In genomic region chr2:58457488-58457865, GRCm38 (mm10) we compare ENCODE assay signal across 22 mouse cellular contexts. TPM values are rescaled to one million over a fixed set of nuclear protein-coding genes. Genes with fewer than 3 reads are reported as not detected.
A peak's percentile ranks its signal among the peaks of the same experiment; 100 is the strongest.
DNase-seq lines count a peak whose midpoint lies in the region; ATAC-seq and TF ChIP-seq lines count a peak whose summit lies in the region.
"Had no signal": no experiment of that assay in that cellular context is flagged by ENCODE, and none has a peak within 500 bp of the region (broad histone marks: within the 10 kb centered on the region; RNA-seq: fewer than 3 reads in every experiment).

No protein-coding gene starts in this region.

- no peaks in the 10 kb centered on the region; the same call in 1 of the 2 replicates for H3K9me3 ChIP-seq in heart, embryonic 12.5 days (replicated peaks)
- H3K9me3 ChIP-seq in liver, embryonic 14.5 days (ENCODE audit: control insufficient read depth, low read length) = no peaks in the 10 kb centered on the region
- no peaks in the 10 kb centered on the region for H3K9me3 ChIP-seq in liver, embryonic 12.5 days (replicated peaks)
- no peaks in the 10 kb centered on the region for H3K9me3 ChIP-seq in ES-Bruce4 (replicated peaks; ENCODE audit: control insufficient read depth, insufficient read depth, low read length, poor library complexity, severe bottlenecking)
- H3K9me3 ChIP-seq: embryonic facial prominence, embryonic 15.5 days; forebrain, embryonic 12.5 days; limb, embryonic 12.5 days had no signal

- ATAC-seq in heart, embryonic 12.5 days (ENCODE audit: insufficient number of reproducible peaks, low FRiP score) = no peak
- no peak for ATAC-seq in liver, embryonic 14.5 days (ENCODE audit: insufficient read depth)
- ATAC-seq in liver, embryonic 12.5 days = no peak

- H3K9ac ChIP-seq in heart, embryonic 12.5 days = no peak overlapping the region
- no peak overlapping the region for H3K9ac ChIP-seq in liver, embryonic 14.5 days (replicated peaks)
- H3K9ac ChIP-seq in liver, embryonic 12.5 days = no peak overlapping the region
- H3K9ac ChIP-seq in ES-Bruce4 (ENCODE audit: low read depth, poor library complexity, severe bottlenecking) = no peak overlapping the region
- H3K9ac ChIP-seq: embryonic facial prominence, embryonic 15.5 days; forebrain, embryonic 12.5 days; hindbrain, embryonic 14.5 days; limb, embryonic 12.5 days had no signal

- no peak overlapping the region for H3K27ac ChIP-seq in heart, embryonic 12.5 days (ENCODE audit: poor library complexity, severe bottlenecking)
- H3K27ac ChIP-seq in liver, embryonic 14.5 days = no peak overlapping the region
- H3K27ac ChIP-seq in liver, embryonic 12.5 days = no peak overlapping the region
- no peak overlapping the region for H3K27ac ChIP-seq in ES-Bruce4 (ENCODE audit: insufficient read depth, low read length)
- H3K27ac ChIP-seq in embryonic fibroblast, embryonic 13.5 days (ENCODE audit: insufficient read depth, low read length) = no peak overlapping the region
- H3K27ac ChIP-seq: embryonic facial prominence, embryonic 15.5 days; forebrain, embryonic 12.5 days; hindbrain, embryonic 14.5 days; limb, embryonic 12.5 days had no signal

- no peak for TF ChIP-seq EP300 in liver, embryonic 14.5 days (IDR thresholded peaks at IDR 0.05; ENCODE audit: low read depth)
- no peak for TF ChIP-seq EP300 in ES-Bruce4 (IDR thresholded peaks at IDR 0.05; ENCODE audit: insufficient read depth, low read depth, low read length)

- peak; percentile 29 for TF ChIP-seq CTCF in liver, embryonic 14.5 days (IDR thresholded peaks at IDR 0.05; ENCODE audit: low read depth)
- TF ChIP-seq CTCF in ES-Bruce4 (IDR thresholded peaks at IDR 0.05; ENCODE audit: low read depth, low read length) = peak; percentile 37
- TF ChIP-seq CTCF in embryonic fibroblast, embryonic 13.5 days (IDR thresholded peaks at IDR 0.05; ENCODE audit: borderline replicate concordance, insufficient read depth, low read length) = peak; percentile 23; the same call in 1 of the 2 replicates

- H3K4me2 ChIP-seq in heart, embryonic 12.5 days = no peak overlapping the region
- H3K4me2 ChIP-seq in liver, embryonic 14.5 days (ENCODE audit: low read depth) = no peak overlapping the region
- H3K4me2 ChIP-seq in liver, embryonic 12.5 days = no peak overlapping the region
- H3K4me2 ChIP-seq: embryonic facial prominence, embryonic 15.5 days; forebrain, embryonic 12.5 days; hindbrain, embryonic 14.5 days; limb, embryonic 12.5 days had no signal

- H3K4me3 ChIP-seq in heart, embryonic 12.5 days = no peak overlapping the region
- H3K4me3 ChIP-seq in liver, embryonic 14.5 days (ENCODE audit: insufficient read depth in 1 of 2, low read depth in 2 of 2, low read length in 2 of 2) = no peak overlapping the region
- no peak overlapping the region for H3K4me3 ChIP-seq in liver, embryonic 12.5 days
- H3K4me3 ChIP-seq in ES-Bruce4 (ENCODE audit: low read depth, low read length) = no peak overlapping the region
- no peak overlapping the region for H3K4me3 ChIP-seq in embryonic fibroblast, embryonic 13.5 days (ENCODE audit: insufficient read depth, low read length)
- H3K4me3 ChIP-seq: embryonic facial prominence, embryonic 15.5 days; forebrain, embryonic 12.5 days; limb, embryonic 12.5 days; megakaryocyte, embryonic 14.5 days had no signal

- WGBS in heart, embryonic 12.5 days = 89% methylated on average over 5 of the region's 5 CpGs
- 79% methylated on average over 5 of the region's 5 CpGs for WGBS in liver, embryonic 14.5 days (ENCODE audit: insufficient replicate concordance)
- 87% methylated on average over 5 of the region's 5 CpGs for WGBS in liver, embryonic 12.5 days (ENCODE audit: insufficient replicate concordance)

- H3K36me3 ChIP-seq in heart, embryonic 12.5 days = peaks cover 74% of the 10 kb centered on the region
- no peaks in the 10 kb centered on the region for H3K36me3 ChIP-seq in liver, embryonic 14.5 days (replicated peaks; ENCODE audit: control insufficient read depth, insufficient read depth, low read depth)
- H3K36me3 ChIP-seq in liver, embryonic 12.5 days = peaks cover 39% of the 10 kb centered on the region
- H3K36me3 ChIP-seq in ES-Bruce4 (ENCODE audit: control insufficient read depth, insufficient read depth, low read length, poor library complexity, severe bottlenecking) = no peaks in the 10 kb centered on the region

- DNase-seq in heart, adult 11 months = peak; percentile 61
- DNase-seq in liver, embryonic 14.5 days (ENCODE audit: low read depth in 3 of 3, low spot score in 3 of 3) = no peak
- DNase-seq in spleen, postnatal 36 days (ENCODE audit: low spot score in 2 of 2) = no peak
- no peak for DNase-seq in adrenal gland, postnatal 4 days (ENCODE audit: low spot score in 2 of 2)
- DNase-seq: cerebellum, adult 11-12 months; heart, adult 18-20 months; heart, postnatal 14 days; kidney, adult 9 months; spleen, adult 18-20 months; thymus, postnatal 4 days had no signal

- H3K4me1 ChIP-seq in heart, embryonic 12.5 days (replicated peaks) = no peaks in the 10 kb centered on the region; the same call in 1 of the 2 replicates
- H3K4me1 ChIP-seq in liver, embryonic 14.5 days (replicated peaks; ENCODE audit: control insufficient read depth in 2 of 2, insufficient read depth in 2 of 2, low read length in 1 of 2) = no peaks in the 10 kb centered on the region
- no peaks in the 10 kb centered on the region for H3K4me1 ChIP-seq in liver, embryonic 12.5 days
- no peaks in the 10 kb centered on the region for H3K4me1 ChIP-seq in ES-Bruce4 (ENCODE audit: control insufficient read depth, insufficient read depth, low read length)
- H3K4me1 ChIP-seq in embryonic fibroblast, embryonic 13.5 days (ENCODE audit: control insufficient read depth, insufficient read depth, low read length) = no peaks in the 10 kb centered on the region
- H3K4me1 ChIP-seq: embryonic facial prominence, embryonic 15.5 days; forebrain, embryonic 12.5 days; limb, embryonic 12.5 days; megakaryocyte, embryonic 14.5 days had no signal

- no peaks in the 10 kb centered on the region for H3K27me3 ChIP-seq in heart, embryonic 12.5 days (replicated peaks)
- no peaks in the 10 kb centered on the region for H3K27me3 ChIP-seq in liver, embryonic 14.5 days (ENCODE audit: control insufficient read depth, insufficient read depth, low read length)
- no peaks in the 10 kb centered on the region for H3K27me3 ChIP-seq in liver, embryonic 12.5 days (replicated peaks)
- no peaks in the 10 kb centered on the region for H3K27me3 ChIP-seq in ES-Bruce4 (ENCODE audit: control insufficient read depth, insufficient read depth, low read length, poor library complexity, severe bottlenecking)
- H3K27me3 ChIP-seq: embryonic facial prominence, embryonic 15.5 days; forebrain, embryonic 12.5 days; limb, embryonic 12.5 days; megakaryocyte, embryonic 14.5 days had no signal

- no peak for TF ChIP-seq POLR2A in ES-Bruce4 (IDR thresholded peaks at IDR 0.05; ENCODE audit: insufficient read depth, low read length)
- TF ChIP-seq POLR2A in embryonic fibroblast, embryonic 13.5 days (IDR thresholded peaks at IDR 0.05; ENCODE audit: low read depth, low read length) = no peak

RNA-seq across cellular contexts. Expression of gene Gm17409, which starts 12.4 kb away (rescaled TPM):
- not detected in 2 replicates for polyA plus RNA-seq in heart, embryonic 12.5 days (2016; fragmentation: Nextera tagmentation; extraction: Ambion mirVana)
- polyA plus RNA-seq in liver, embryonic 14.5 days (2012; rRNA removed) = not detected in 2 replicates
- polyA plus RNA-seq in liver, embryonic 14.5 days (2014; fragmentation: Nextera tagmentation; extraction: Ambion mirVana) = not detected in 2 replicates
- 0.18 TPM in 1 of 2 replicates, not detected in the other for polyA plus RNA-seq in liver, embryonic 12.5 days (2016; fragmentation: Nextera tagmentation; extraction: Ambion mirVana)
- polyA plus RNA-seq in ES-Bruce4 (2011; ENCODE audit: insufficient read depth, insufficient read length, low read depth, missing spikeins) = not detected in 2 replicates
- polyA plus RNA-seq in embryonic fibroblast, embryonic 13.5 days (2011; ENCODE audit: insufficient read length, low read depth, missing spikeins) = not detected in 2 replicates
- total RNA-seq in adrenal gland, postnatal 4 days (2021) = not detected
- total RNA-seq: heart, adult 18-20 months; heart, postnatal 14 days; left cerebral cortex, adult 18-20 months had no signal
- polyA plus RNA-seq: brain, embryonic 14.5 days; embryonic facial prominence, embryonic 15.5 days; hindbrain, embryonic 14.5 days; limb, embryonic 12.5 days; lung, embryonic 16.5 days had no signal
